Mouse (Mus musculus) megakaryocyte progenitor cell, adult 5-6 weeks (primary cell): ENCODE results near the gene Pde10a. TPM values are rescaled to one million over a fixed set of nuclear protein-coding genes. Genes with fewer than 3 reads are reported as not detected.
"Not testable (repeated sequence)": the region's sequence is repeated elsewhere in the genome, so short reads cannot be mapped to it uniquely, and the experiment has no call there.

Experiments
- ATAC-seq: replicated peaks from 2 replicates; pipeline ENCODE4 v1.8.0; 2016; ENCODE audit warnings: mild to moderate bottlenecking, moderate TSS enrichment, inconsistent platforms; ENCODE audit not compliant: poor library complexity
- total RNA-seq, 2 experiments: library from RNA; stranded (forward) in 1 of 2; stranded (reverse) in 1 of 2; fragments of 157-497, 149-512 nt in 1 of 2; fragments of 200-1000 nt in 1 of 2; gene quantifications; 2 replicates each; pipeline versions ENCODE4 v1.2.3 to v1.2.4; 2015 to 2017

Pde10a gene
- total RNA-seq, 2 experiments from 2014 or later = 0.04 to 0.10 TPM

- ATAC-seq = peak; percentile 86
Observed at GRCm38 (mm10) chr17:8640741-8641480, 115.7 kb downstream of the Pde10a start.

GRCm38 (mm10) chr17:8641491-8641890 lies 116.3 kb downstream of the Pde10a start:
- ATAC-seq = no peak

GRCm38 (mm10) chr17:8642356-8642755 lies 117.2 kb downstream of the Pde10a start:
- no peak for ATAC-seq

- ATAC-seq = no peak
Observed at GRCm38 (mm10) chr17:8647372-8647871, 122.2 kb downstream of the Pde10a start.

GRCm38 (mm10) chr17:8648310-8648709 lies 123.1 kb downstream of the Pde10a start:
- ATAC-seq = no peak

GRCm38 (mm10) chr17:8652681-8653262 lies 127.6 kb downstream of the Pde10a start:
- ATAC-seq = no peak

- no peak for ATAC-seq
Observed at GRCm38 (mm10) chr17:8657661-8658060, 132.5 kb downstream of the Pde10a start.

GRCm38 (mm10) chr17:8658751-8659454 lies 133.7 kb downstream of the Pde10a start:
- ATAC-seq = no peak

- ATAC-seq = no peak
Observed at GRCm38 (mm10) chr17:8666912-8667311, 141.7 kb downstream of the Pde10a start.

GRCm38 (mm10) chr17:8674651-8675050 lies 149.5 kb downstream of the Pde10a start:
- ATAC-seq = no peak

GRCm38 (mm10) chr17:8686356-8686755 lies 161.2 kb downstream of the Pde10a start:
- no peak for ATAC-seq

- no peak for ATAC-seq
Observed at GRCm38 (mm10) chr17:8688096-8688495, 162.9 kb downstream of the Pde10a start.

- ATAC-seq = no peak
Observed at GRCm38 (mm10) chr17:8698265-8698664, 173.1 kb downstream of the Pde10a start.

GRCm38 (mm10) chr17:8698793-8699192 lies 173.6 kb downstream of the Pde10a start:
- no peak for ATAC-seq

- ATAC-seq = no peak
Observed at GRCm38 (mm10) chr17:8701096-8701495, 175.9 kb downstream of the Pde10a start.

GRCm38 (mm10) chr17:8702503-8702902 lies 177.3 kb downstream of the Pde10a start:
- no peak for ATAC-seq

GRCm38 (mm10) chr17:8708006-8708405 lies 182.8 kb downstream of the Pde10a start:
- ATAC-seq = no peak

- not testable (repeated sequence) for ATAC-seq
Observed at GRCm38 (mm10) chr17:8712734-8713133, 187.6 kb downstream of the Pde10a start.

GRCm38 (mm10) chr17:8720961-8721360 lies 195.8 kb downstream of the Pde10a start:
- ATAC-seq = no peak

GRCm38 (mm10) chr17:8724464-8724974 lies 199.3 kb downstream of the Pde10a start:
- ATAC-seq = no peak

GRCm38 (mm10) chr17:8728646-8729045 lies 203.5 kb downstream of the Pde10a start:
- ATAC-seq = no peak

GRCm38 (mm10) chr17:8729808-8730207 lies 204.6 kb downstream of the Pde10a start:
- ATAC-seq = no peak
